Mouse (Mus musculus) forebrain, embryonic 14.5 days (tissue): ENCODE measurements at regions not wholly inside any gene's neighbourhood (a gene's known extent, or its start where the extent isn't known, plus 50 kb on each side); places are given as distances from the start of the nearest gene placed in this dataset.

Source experiments
- ATAC-seq: fragments of 200-750 bp; cut with Nextera tagmentation; 2 replicates; pipeline ENCODE4 v1.8.0; 2017; ENCODE audit warnings: mild to moderate bottlenecking, moderate library complexity
- DNase-seq: peaks from one replicate; pipeline ENCODE4 v3.0.0-alpha.2; 2015; ENCODE audit warnings: low spot score
- H3K27ac ChIP-seq: fragments of 300-500 bp; sonication (generic); 2 replicates; pipeline ENCODE4 v1.5.1; 2014; ENCODE audit warnings: low read depth, mild to moderate bottlenecking, control low read depth, low read length, moderate library complexity
- H3K27me3 ChIP-seq: fragments of 300-500 bp; sonication (generic); replicated peaks from 2 replicates; pipeline ENCODE4 v1.6.1; 2014; ENCODE audit warnings: low read length, control low read depth, mixed read lengths; ENCODE audit not compliant: control insufficient read depth, insufficient read depth
- H3K36me3 ChIP-seq: fragments of 300-500 bp; sonication (generic); 2 replicates; pipeline ENCODE4 v1.6.1; 2014; ENCODE audit warnings: low read length, control low read depth; ENCODE audit not compliant: control insufficient read depth, insufficient read depth
- H3K4me1 ChIP-seq: fragments of 300-500 bp; sonication (generic); 2 replicates; pipeline ENCODE4 v1.6.1; 2014; ENCODE audit warnings: antibody characterized with exemption, low read length, control low read depth; ENCODE audit not compliant: control insufficient read depth, insufficient read depth
- H3K4me2 ChIP-seq: fragments of 300-500 bp; sonication (generic); 2 replicates; pipeline ENCODE4 v1.6.1; 2014; ENCODE audit warnings: mild to moderate bottlenecking, control low read depth, low read length
- H3K4me3 ChIP-seq: fragments of 300-500 bp; sonication (generic); 2 replicates; pipeline ENCODE4 v1.5.1; 2014; ENCODE audit warnings: low read depth, low read length, control low read depth
- H3K9ac ChIP-seq: fragments of 300-500 bp; sonication (generic); 2 replicates; pipeline ENCODE4 v1.6.1; 2014; ENCODE audit warnings: mild to moderate bottlenecking, low read length, control low read depth, moderate library complexity
- H3K9me3 ChIP-seq: fragments of 300-500 bp; sonication (generic); replicated peaks from 2 replicates; pipeline ENCODE4 v1.6.1; 2016; ENCODE audit warnings: low read length, control low read depth, mixed read lengths; ENCODE audit not compliant: control insufficient read depth
- WGBS: fragments of 180-500 bp; shearing (Covaris S2); extraction: QIAGEN DNeasy Blood & Tissue Kit; methylation state at CpG from one replicate; pipeline ENCODE4 v1.1.7; 2014; 5-methylcytosine and 5-hydroxymethylcytosine counted together

DNA sequence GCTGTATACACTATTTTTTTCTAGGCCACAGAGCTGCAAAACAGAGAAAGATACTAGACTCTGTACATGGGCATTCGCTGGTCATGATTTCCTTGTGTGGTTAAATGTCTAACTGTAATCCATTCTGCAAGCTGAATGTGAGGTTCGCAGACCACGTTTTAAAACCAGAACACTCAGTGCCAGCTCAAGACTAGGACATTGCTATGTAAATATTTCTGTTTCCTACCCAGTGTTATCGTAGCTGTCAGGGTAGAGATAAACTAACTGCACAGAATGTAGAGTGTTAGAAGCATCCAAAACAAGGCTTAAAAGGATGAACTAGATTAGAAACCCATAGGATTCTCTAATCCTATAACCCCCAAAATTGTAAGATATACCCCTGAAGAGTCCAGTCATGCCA is 494.1 kb upstream of the Map3k7 start:
- Histone ChIP-seq H3K27ac (no peak overlapping the region), H3K4me2 (no peak overlapping the region), H3K27me3 (no peaks in the 10 kb centered on the region), H3K9ac (no peak overlapping the region), H3K4me1 (no peaks in the 10 kb centered on the region), H3K4me3 (no peak overlapping the region), H3K9me3 (no peaks in the 10 kb centered on the region), H3K36me3 (no peaks in the 10 kb centered on the region)
- no peak for DNase-seq
- 88% methylated on average over 4 of the region's 4 CpGs for WGBS
- ATAC-seq, result no peak

DNA sequence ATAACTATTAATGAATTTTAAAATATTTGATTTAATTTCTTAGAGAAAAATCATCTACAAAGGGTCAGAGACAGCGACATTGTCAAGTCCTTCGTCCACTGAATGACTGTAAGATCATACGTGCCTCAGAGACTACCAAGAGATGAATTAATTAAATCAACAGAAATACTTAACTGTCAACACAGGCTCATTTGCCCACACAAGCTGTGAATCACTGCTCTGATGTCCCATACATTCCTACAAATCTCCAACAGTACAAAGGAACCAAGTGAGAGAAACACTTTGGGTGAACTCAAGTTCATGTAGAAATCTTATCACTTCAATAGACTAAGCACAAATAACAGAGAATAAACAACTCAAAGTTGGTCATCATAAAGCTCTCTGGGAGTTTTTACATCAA is 471.4 kb upstream of the Map3k7 start:
- Histone ChIP-seq H3K9me3 (no peaks in the 10 kb centered on the region), H3K27ac (no peak overlapping the region), H3K4me3 (no peak overlapping the region), H3K4me1 (peaks cover 10% of the 10 kb centered on the region; the same call in 1 of the 2 replicates), H3K27me3 (no peaks in the 10 kb centered on the region), H3K4me2 (no peak overlapping the region), H3K9ac (no peak overlapping the region), H3K36me3 (no peaks in the 10 kb centered on the region)
- ATAC-seq, result peak; percentile 54
- 31% methylated on average over 3 of the region's 3 CpGs for WGBS
- DNase-seq, result no peak

DNA sequence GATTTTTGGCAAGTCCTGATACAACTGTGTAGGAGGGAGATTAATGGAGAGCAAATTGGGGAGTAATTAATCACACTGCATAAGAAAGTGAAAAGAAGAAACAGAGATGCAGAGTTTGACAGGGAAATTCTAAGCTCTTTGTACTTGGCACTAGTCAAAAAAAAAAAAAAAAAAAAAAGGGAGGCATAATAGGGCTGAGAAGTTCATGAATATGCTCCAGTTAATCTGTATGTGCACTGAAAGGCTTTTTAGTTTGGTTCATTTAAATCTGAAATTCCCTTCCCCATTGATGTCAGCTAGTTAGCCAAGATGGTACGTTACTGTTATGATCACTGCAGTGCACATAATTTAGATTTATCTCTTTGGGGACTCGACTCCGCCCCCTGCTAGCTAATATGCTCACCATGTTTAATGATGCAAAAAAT is 470.8 kb upstream of the Map3k7 start:
- H3K4me1 ChIP-seq, result peaks cover 10% of the 10 kb centered on the region; the same call in 1 of the 2 replicates
- no peak overlapping the region for H3K9ac ChIP-seq
- H3K27me3 ChIP-seq, result no peaks in the 10 kb centered on the region
- WGBS, result 14% methylated on average over 3 of the region's 3 CpGs
- H3K27ac ChIP-seq, result no peak overlapping the region
- DNase-seq, result peak; percentile 81
- H3K36me3 ChIP-seq, result no peaks in the 10 kb centered on the region
- H3K9me3 ChIP-seq, result no peaks in the 10 kb centered on the region
- H3K4me3 ChIP-seq, result no peak overlapping the region
- no peak overlapping the region for H3K4me2 ChIP-seq
- peak; percentile 88 for ATAC-seq

DNA sequence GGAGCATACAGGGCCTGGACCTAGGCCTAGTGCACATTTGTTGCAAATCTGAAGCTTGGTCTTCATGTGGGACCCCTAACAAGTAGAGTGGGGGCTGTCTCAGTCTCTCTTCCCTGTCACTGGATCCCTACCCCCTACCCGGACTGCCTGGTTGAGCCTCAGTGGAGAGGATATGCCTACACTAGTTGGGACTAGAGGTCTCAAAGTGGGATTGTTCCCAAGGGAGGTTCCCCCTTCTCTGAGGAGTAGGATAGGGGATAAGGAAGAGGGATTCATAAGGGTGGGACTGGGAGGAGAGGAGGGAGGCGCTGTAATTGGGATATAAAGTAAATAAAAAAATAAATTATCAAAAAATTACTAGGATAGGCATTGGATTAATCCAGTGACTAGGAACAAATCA is 464.0 kb upstream of the Map3k7 start:
- no peak for DNase-seq
- 94% methylated on average over 2 of the region's 2 CpGs for WGBS
- Histone ChIP-seq H3K36me3 (no peaks in the 10 kb centered on the region), H3K4me2 (no peak overlapping the region), H3K27me3 (no peaks in the 10 kb centered on the region), H3K4me1 (no peaks in the 10 kb centered on the region), H3K9me3 (no peaks in the 10 kb centered on the region), H3K4me3 (no peak overlapping the region), H3K27ac (no peak overlapping the region), H3K9ac (no peak overlapping the region)
- no peak for ATAC-seq

DNA sequence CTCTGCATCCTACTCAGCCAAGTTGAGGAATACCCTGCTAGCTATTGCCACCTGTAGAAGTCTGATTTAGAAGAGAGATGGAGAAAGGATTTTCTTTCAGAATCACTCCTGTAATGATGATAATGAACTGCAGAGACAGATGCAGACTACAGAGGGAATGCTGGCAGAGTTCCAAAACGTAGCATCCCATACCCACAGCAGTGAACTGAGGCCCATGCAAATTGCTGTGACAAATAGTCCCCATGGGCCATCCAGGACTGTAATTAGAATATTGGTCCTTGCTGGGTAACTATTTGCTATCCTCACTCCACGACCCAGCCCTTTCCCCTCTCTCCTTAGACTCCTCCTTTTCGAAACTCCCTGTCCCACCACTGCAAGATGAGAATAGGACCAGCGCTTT is 463.5 kb upstream of the Map3k7 start:
- H3K4me2 ChIP-seq, result no peak overlapping the region
- no peaks in the 10 kb centered on the region for H3K4me1 ChIP-seq
- no peaks in the 10 kb centered on the region for H3K27me3 ChIP-seq
- no peak; the same call in 1 of the 2 replicates for ATAC-seq
- no peak overlapping the region for H3K9ac ChIP-seq
- H3K4me3 ChIP-seq, result no peak overlapping the region
- no peak overlapping the region for H3K27ac ChIP-seq
- peak; percentile 14 for DNase-seq
- 75% methylated on average over 4 of the region's 4 CpGs for WGBS
- no peaks in the 10 kb centered on the region for H3K36me3 ChIP-seq
- H3K9me3 ChIP-seq, result no peaks in the 10 kb centered on the region

DNA sequence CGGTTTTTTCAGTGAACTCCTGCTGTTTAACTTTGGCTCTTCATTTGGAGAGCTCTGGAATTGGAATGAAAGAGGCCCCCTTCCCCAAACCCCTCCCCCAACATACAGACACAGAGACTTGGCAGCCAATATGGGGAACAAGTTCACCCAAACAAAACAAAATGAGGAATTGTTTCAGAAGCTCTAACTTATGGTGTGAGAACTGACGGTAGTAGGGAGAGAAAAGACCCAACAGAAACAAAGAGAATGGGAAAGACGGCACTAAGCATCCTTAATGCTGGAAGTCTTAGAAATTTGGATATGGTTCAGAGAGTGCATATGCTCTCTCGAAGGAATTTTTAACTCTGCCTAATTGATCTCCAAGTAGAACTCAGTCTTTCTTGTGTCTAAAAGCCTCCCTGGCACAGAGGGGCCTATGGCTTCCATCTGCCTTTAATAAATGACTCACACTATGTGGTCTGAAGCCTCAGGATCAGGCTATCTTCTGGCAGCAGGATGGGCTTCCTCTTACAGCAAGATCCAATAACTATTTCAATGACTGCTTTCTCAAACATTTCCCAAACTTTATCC is 438.2 kb upstream of the Map3k7 start:
- ATAC-seq, result peak; percentile 55; the same call in 1 of the 2 replicates
- 25% methylated on average over 4 of the region's 4 CpGs for WGBS
- Histone ChIP-seq H3K27me3 (no peaks in the 10 kb centered on the region), H3K9me3 (no peaks in the 10 kb centered on the region), H3K4me2 (no peak overlapping the region), H3K27ac (no peak overlapping the region), H3K4me3 (no peak overlapping the region), H3K36me3 (no peaks in the 10 kb centered on the region), H3K9ac (no peak overlapping the region), H3K4me1 (no peaks in the 10 kb centered on the region)
- DNase-seq, result peak; percentile 48

DNA sequence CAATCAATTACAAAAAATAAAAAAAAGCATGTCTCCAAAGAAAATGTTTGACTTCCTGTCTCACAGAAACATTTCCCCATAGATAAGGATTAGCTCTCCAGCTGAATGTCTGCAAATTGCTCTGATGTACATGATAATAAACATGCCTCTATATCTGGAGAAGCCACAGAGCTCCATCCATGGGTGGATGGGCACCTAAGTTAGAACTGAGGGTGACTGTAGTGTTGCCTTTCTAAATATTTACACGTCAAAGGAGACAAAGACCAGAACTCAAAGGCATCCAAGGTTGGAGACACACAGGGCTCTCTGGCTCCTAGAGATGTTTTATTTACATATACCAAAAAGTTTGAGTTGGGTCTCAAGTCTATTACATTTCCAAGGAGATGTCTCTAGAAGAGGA is 427.1 kb upstream of the Map3k7 start:
- Histone ChIP-seq H3K4me2 (no peak overlapping the region), H3K27me3 (no peaks in the 10 kb centered on the region), H3K36me3 (no peaks in the 10 kb centered on the region), H3K9ac (no peak overlapping the region), H3K9me3 (no peaks in the 10 kb centered on the region), H3K4me3 (no peak overlapping the region), H3K4me1 (no peaks in the 10 kb centered on the region), H3K27ac (no peak overlapping the region)
- 77% methylated on average over 1 of the region's 1 CpGs for WGBS
- ATAC-seq (no peak), DNase-seq (no peak)

DNA sequence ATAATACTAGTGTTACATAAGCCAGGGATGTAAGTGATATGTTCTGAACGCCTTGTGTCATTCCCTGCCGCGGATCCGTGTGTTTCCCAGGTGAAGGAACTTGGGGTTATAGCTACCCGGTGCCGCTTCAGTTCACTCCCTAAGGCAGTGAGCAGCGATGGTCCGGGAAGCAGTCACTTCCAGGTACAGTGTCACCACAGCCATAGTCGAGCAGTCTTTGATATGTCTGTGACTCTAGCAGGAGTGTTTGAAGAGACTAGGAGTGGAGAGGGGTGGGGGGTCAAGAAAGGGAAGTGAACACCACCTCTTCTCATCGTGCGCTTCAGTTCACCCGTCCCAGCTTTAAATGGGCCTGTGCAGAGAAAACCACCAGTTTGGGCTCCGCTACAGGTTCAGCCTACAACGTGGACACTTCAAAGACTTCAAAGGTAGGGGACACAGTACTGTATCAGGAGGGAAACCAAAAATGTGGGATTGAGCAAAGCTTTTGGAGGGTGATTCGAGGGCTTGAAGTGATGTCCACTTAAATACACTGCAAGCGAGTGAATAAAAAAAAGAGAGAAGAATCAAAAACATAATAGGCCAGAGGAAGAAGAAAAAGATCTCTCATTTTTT is 410.0 kb upstream of the Map3k7 start:
- ATAC-seq (no peak), DNase-seq (no peak)
- H3K9ac ChIP-seq, result no peak overlapping the region
- WGBS, result 88% methylated on average over 16 of the region's 16 CpGs
- H3K9me3 ChIP-seq, result no peaks in the 10 kb centered on the region
- H3K4me2 ChIP-seq, result no peak overlapping the region
- no peaks in the 10 kb centered on the region for H3K27me3 ChIP-seq
- H3K36me3 ChIP-seq, result no peaks in the 10 kb centered on the region
- no peak overlapping the region for H3K27ac ChIP-seq
- H3K4me1 ChIP-seq, result no peaks in the 10 kb centered on the region
- H3K4me3 ChIP-seq, result no peak overlapping the region

DNA sequence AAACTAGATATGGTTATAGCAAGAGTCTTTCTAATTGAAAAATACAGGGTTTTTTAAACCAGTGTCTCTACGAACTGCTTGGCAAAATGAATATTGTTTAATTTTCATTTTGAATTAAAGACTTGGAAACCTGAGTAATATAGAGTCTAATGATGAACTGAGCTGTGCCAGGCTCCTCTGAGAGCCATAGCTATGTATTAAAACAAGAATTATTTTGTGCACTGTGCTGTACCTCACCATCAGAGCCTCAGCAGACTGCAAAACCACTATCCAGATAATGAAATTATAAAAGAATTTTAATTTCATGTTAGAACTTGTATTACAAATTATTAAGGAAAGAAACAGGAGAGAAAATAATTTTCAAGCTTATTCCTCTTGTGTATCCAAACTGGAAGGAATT is 408.8 kb upstream of the Map3k7 start:
- ATAC-seq (no peak), DNase-seq (no peak)
- Histone ChIP-seq H3K9ac (no peak overlapping the region), H3K27me3 (no peaks in the 10 kb centered on the region), H3K4me1 (0 out of 2 replicates have a peak, but pooled peaks cover 3% of the 10 kb centered on the region), H3K9me3 (no peaks in the 10 kb centered on the region), H3K27ac (no peak overlapping the region), H3K4me3 (no peak overlapping the region), H3K4me2 (no peak overlapping the region), H3K36me3 (no peaks in the 10 kb centered on the region)
- WGBS, result 86% methylated on average over 1 of the region's 1 CpGs
